Mouse (Mus musculus) CH12.LX (cell line): ENCODE results near the gene 2900026A02Rik. TPM values are rescaled to one million over a fixed set of nuclear protein-coding genes. Genes with fewer than 3 reads are reported as not detected.

Experiments
- DNase-seq: peaks from one replicate; pipeline ENCODE4 v3.0.0-alpha.2; 2013; ENCODE audit errors: extremely low read depth
- H3K27ac ChIP-seq: 2 replicates; pipeline ENCODE4 v1.5.1; 2012; ENCODE audit warnings: low read depth, mild to moderate bottlenecking, control low read depth, moderate library complexity; ENCODE audit not compliant: insufficient read depth
- H3K27me3 ChIP-seq: replicated peaks from 2 replicates; pipeline ENCODE3; 2012; ENCODE audit warnings: inconsistent platforms
- H3K36me3 ChIP-seq, 2 experiments: replicated peaks in 1 of 2; 2 replicates each; pipeline versions ENCODE3 to v1.6.1; 2012; ENCODE audit warnings: inconsistent platforms in 1 of 2, low read length in 1 of 2, mild to moderate bottlenecking in 1 of 2, mixed read lengths in 1 of 2, moderate library complexity in 1 of 2; ENCODE audit not compliant: control insufficient read depth in 1 of 2, insufficient read depth in 1 of 2
- H3K4me1 ChIP-seq, 2 experiments: 2 replicates each; pipeline ENCODE4 v1.6.1; 2012; ENCODE audit warnings: inconsistent platforms in 1 of 2, moderate library complexity in 1 of 2; ENCODE audit not compliant: insufficient read depth in 2 of 2, control insufficient read depth in 1 of 2
- H3K4me2 ChIP-seq: 2 replicates; pipeline ENCODE4 v1.6.1; 2012; ENCODE audit warnings: low read depth, mild to moderate bottlenecking, control low read depth; ENCODE audit not compliant: poor library complexity, insufficient read depth, severe bottlenecking
- H3K4me3 ChIP-seq, 3 experiments: fragments of 150-350 bp in 1 of 3; sonication (generic) in 1 of 3; replicated peaks in 1 of 3; 2 replicates each; pipeline versions ENCODE3 to v1.5.1; 2011 to 2012; ENCODE audit warnings: low read depth in 2 of 3, low read length in 2 of 3, mild to moderate bottlenecking in 2 of 3, moderate library complexity in 2 of 3, control low read depth in 1 of 3, improper control_type of control experiment in 1 of 3, inconsistent platforms in 1 of 3, mixed read lengths in 1 of 3; ENCODE audit not compliant: poor library complexity in 1 of 3
- H3K79me2 ChIP-seq: replicated peaks from 2 replicates; pipeline ENCODE4 v1.6.1; 2012; ENCODE audit warnings: mild to moderate bottlenecking, moderate library complexity; ENCODE audit not compliant: control insufficient read depth, poor library complexity, insufficient read depth, severe bottlenecking; ENCODE audit errors: extremely low read depth
- H3K9ac ChIP-seq: 2 replicates; pipeline ENCODE4 v1.6.1; 2012; ENCODE audit warnings: low read depth, mild to moderate bottlenecking, control low read depth, moderate library complexity; ENCODE audit not compliant: insufficient read depth
- H3K9me3 ChIP-seq: replicated peaks from 2 replicates; pipeline ENCODE3; 2012; ENCODE audit warnings: low read length, inconsistent platforms, mixed read lengths
- CHD1 ChIP-seq: IDR thresholded peaks from 2 replicates; pipeline ENCODE4 v1.6.1; 2012; ENCODE audit warnings: low read depth, low read length, improper control_type of control experiment, inconsistent platforms
- CHD2 ChIP-seq: IDR thresholded peaks from 2 replicates; pipeline ENCODE4 v1.6.1; 2011; ENCODE audit warnings: low read length, improper control_type of control experiment
- CTCF ChIP-seq, 2 experiments: IDR thresholded peaks in 1 of 2; conservative IDR thresholded peaks in 1 of 2; 2 replicates each; pipeline ENCODE4 v1.5.1; 2011 to 2012; ENCODE audit warnings: low read depth in 2 of 2, low read length in 2 of 2, improper control_type of control experiment in 1 of 2, inconsistent platforms in 1 of 2, mild to moderate bottlenecking in 1 of 2, moderate library complexity in 1 of 2
- E2F4 ChIP-seq: IDR thresholded peaks from 2 replicates; pipeline ENCODE4 v1.6.1; 2011; ENCODE audit warnings: low read depth, low read length, improper control_type of control experiment; ENCODE audit not compliant: insufficient replicate concordance
- ETS1 ChIP-seq: conservative IDR thresholded peaks from 2 replicates; pipeline ENCODE4 v1.6.1; 2012; ENCODE audit warnings: low read depth, mild to moderate bottlenecking, inconsistent platforms, low read length, improper control_type of control experiment, moderate library complexity
- GABPA ChIP-seq: IDR thresholded peaks from 2 replicates; pipeline ENCODE4 v1.6.1; 2012; ENCODE audit warnings: low read depth, low read length, improper control_type of control experiment, inconsistent platforms; ENCODE audit not compliant: insufficient replicate concordance
- IRF4 ChIP-seq: IDR thresholded peaks from 2 replicates; pipeline ENCODE4 v1.6.1; 2014; ENCODE audit warnings: low read depth, mild to moderate bottlenecking, inconsistent platforms, low read length, improper control_type of control experiment
- JUND ChIP-seq: conservative IDR thresholded peaks from 2 replicates; pipeline ENCODE4 v1.6.1; 2011; ENCODE audit warnings: low read depth, low read length, improper control_type of control experiment
- KAT2A ChIP-seq: IDR thresholded peaks from 2 replicates; pipeline ENCODE4 v1.6.1; 2012; ENCODE audit warnings: low read length, improper control_type of control experiment, inconsistent platforms; ENCODE audit not compliant: insufficient replicate concordance
- MAFK ChIP-seq: IDR thresholded peaks from 2 replicates; pipeline ENCODE4 v1.6.1; 2011; ENCODE audit warnings: low read length, improper control_type of control experiment; ENCODE audit not compliant: insufficient replicate concordance
- MEF2A ChIP-seq: IDR thresholded peaks from 2 replicates; pipeline ENCODE4 v1.6.1; 2014; ENCODE audit warnings: low read depth, mild to moderate bottlenecking, inconsistent platforms, low read length, improper control_type of control experiment, borderline replicate concordance
- NELFE ChIP-seq: IDR thresholded peaks from 2 replicates; pipeline ENCODE4 v1.6.1; 2011; ENCODE audit warnings: low read depth, low read length, improper control_type of control experiment
- PAX5 ChIP-seq: IDR thresholded peaks from 2 replicates; pipeline ENCODE4 v1.6.1; 2012; ENCODE audit warnings: low read length, inconsistent platforms, mixed read lengths
- POLR2AphosphoS2 ChIP-seq: IDR thresholded peaks from 2 replicates; pipeline ENCODE4 v1.6.1; 2011; ENCODE audit warnings: low read depth, low read length, improper control_type of control experiment
- TBP ChIP-seq: conservative IDR thresholded peaks from 2 replicates; pipeline ENCODE4 v1.6.1; 2011; ENCODE audit warnings: low read depth, low read length, improper control_type of control experiment
- TCF12 ChIP-seq: IDR thresholded peaks from 2 replicates; pipeline ENCODE4 v1.6.1; 2014; ENCODE audit warnings: low read depth, mild to moderate bottlenecking, inconsistent platforms, low read length, improper control_type of control experiment
- USF2 ChIP-seq: conservative IDR thresholded peaks from 2 replicates; pipeline ENCODE4 v1.6.1; 2011; ENCODE audit warnings: low read depth, low read length, improper control_type of control experiment
- ZMIZ1 ChIP-seq: IDR thresholded peaks from 2 replicates; pipeline ENCODE4 v1.6.1; 2012; ENCODE audit warnings: low read depth, mild to moderate bottlenecking, inconsistent platforms, low read length, improper control_type of control experiment
- dilution Hi-C: fragments of 300-500 bp; cut with MboI; formaldehyde crosslinking; loops from 2 replicates; pipeline ENCODE4 v1.14.3; 2020; ENCODE audit warnings: low sequenced_read_pairs; ENCODE audit not compliant: extremely low pct_unique_long_range_greater_than_20kb, extremely low pct_ligation_motif_present
- in situ Hi-C: fragments of 300-500 bp; cut with MboI; formaldehyde crosslinking; loops from 3 replicates; pipeline ENCODE4 v1.14.3; 2019; ENCODE audit warnings: low sequenced_read_pairs, low pct_ligation_motif_present, low pct_unique_long_range_greater_than_20kb, mixed read lengths
- polyA plus RNA-seq: library from polyadenylated mRNA; unstranded; fragments of >175 nt; gene quantifications from 2 replicates; pipeline ENCODE4 v1.2.1, GENCODE M21; 2012; ENCODE audit warnings: low read depth; ENCODE audit not compliant: insufficient read length
- total RNA-seq, 2 experiments: library from RNA; depleted of rRNA; stranded (reverse); fragments of 300-350 nt in 1 of 2; fragments of >200 nt in 1 of 2; gene quantifications; 2 replicates each; pipeline ENCODE4 v1.2.3; 2012 to 2014

2900026A02Rik gene
- total and polyA plus RNA-seq, 3 experiments = 0.85 to 4.6 (median 0.93) TPM

DNA sequence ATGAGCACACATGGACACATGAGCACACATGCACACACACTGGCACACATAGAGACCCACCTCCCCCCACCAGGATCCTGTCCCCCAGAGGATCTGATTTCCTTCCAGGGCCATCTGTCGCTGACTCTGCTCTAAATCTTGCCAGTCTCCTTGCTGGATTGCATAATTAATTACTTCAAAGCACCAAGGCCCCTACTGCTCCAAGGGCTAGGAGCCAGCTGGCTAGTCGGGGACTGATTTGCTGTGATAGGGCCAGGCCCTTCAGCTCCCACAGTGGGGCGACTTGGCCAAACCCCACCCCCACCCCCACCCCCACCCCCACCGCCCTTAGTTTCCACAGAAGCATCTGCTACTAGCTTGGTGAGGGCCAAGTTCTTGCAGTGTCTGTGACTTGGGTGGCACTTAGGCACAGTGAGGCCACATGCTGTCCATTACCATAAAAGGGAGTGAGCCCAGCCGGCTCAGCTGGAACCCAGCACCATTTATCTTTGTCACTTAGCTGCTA, 179.4 kb downstream of the 2900026A02Rik start:
- DNase-seq = no peak
- H3K4me3 ChIP-seq = no peak overlapping the region
- H3K9ac ChIP-seq = no peak overlapping the region
- H3K4me1 ChIP-seq = no peaks in the 10 kb centered on the region
- H3K27me3 ChIP-seq = no peaks in the 10 kb centered on the region
- H3K9me3 ChIP-seq = peaks cover 18% of the 10 kb centered on the region
- no peak overlapping the region for H3K4me2 ChIP-seq
- no peak for TF ChIP-seq MEF2A
- TF ChIP-seq JUND = no peak
- no peak for TF ChIP-seq USF2
- no peak for TF ChIP-seq CTCF (conservative IDR thresholded peaks at IDR 0.05 in 1 of 2, IDR thresholded peaks at IDR 0.05 in 1 of 2; ENCODE audit: low read depth in 2 of 2, low read length in 2 of 2)
- in situ Hi-C loops = loop anchor here (25.0 kb wide), 1 partner anchor 804 kb away; no protein-coding TSS in a partner anchor
- no peaks in the 10 kb centered on the region for H3K36me3 ChIP-seq
- dilution Hi-C loops = no loop called here
- H3K27ac ChIP-seq = no peak overlapping the region
- H3K79me2 ChIP-seq = no peaks in the 10 kb centered on the region

DNA sequence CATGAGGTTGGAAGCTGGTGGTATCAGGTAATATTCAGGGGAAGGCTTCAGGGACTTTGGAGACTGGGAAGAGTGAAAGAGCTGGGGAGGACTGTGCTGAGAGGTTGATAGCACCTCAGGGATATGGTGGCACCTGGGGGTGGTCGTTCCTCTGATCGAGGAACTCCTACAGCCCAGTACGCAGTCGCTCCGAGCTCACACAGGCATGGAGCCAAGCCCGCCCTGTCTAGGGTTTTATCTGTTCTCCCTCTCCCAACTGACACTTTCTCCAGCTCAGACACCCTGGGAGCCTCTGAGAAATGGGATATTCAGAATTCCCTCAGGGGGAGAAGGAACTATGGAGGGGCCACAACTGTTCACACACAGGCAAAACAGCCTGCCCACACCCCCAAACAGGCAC, 180.3 kb downstream of the 2900026A02Rik start:
- dilution Hi-C loops = no loop called here
- Histone ChIP-seq H3K9me3 (peaks cover 24% of the 10 kb centered on the region), H3K27ac (no peak overlapping the region), H3K4me3 (no peak overlapping the region), H3K79me2 (no peaks in the 10 kb centered on the region), H3K9ac (no peak overlapping the region)
- no peak for TF ChIP-seq PAX5
- TF ChIP-seq MAFK = no peak
- no peak for TF ChIP-seq GABPA
- TF ChIP-seq, all 38 proteins: peak for 0
- H3K27me3 ChIP-seq = no peaks in the 10 kb centered on the region
- H3K4me2 ChIP-seq = no peak overlapping the region
- H3K36me3 ChIP-seq = no peaks in the 10 kb centered on the region
- no peaks in the 10 kb centered on the region for H3K4me1 ChIP-seq
- no peak for DNase-seq
- in situ Hi-C loops = loop anchor here (25.0 kb wide), 1 partner anchor 803 kb away; no protein-coding TSS in a partner anchor

DNA sequence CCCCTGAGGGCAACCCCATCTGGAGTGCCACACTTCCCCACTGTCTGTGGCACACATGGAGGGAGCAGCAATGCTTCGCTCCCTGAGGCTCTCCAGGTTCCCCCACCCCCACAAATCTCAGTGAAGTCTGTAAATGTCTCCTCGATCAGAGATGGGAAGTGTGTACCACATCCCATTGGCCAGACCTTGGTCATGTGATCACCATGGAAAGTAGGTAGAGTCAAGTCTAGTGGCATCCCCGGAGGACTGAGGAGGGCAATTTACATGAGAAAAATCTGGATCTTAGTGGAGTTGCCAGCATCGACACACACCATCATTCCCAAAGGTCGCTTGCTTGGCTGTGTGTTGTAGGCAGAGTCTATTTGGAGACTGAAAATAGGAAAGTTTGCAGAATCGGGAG, 182.4 kb downstream of the 2900026A02Rik start:
- Histone ChIP-seq H3K27ac (no peak overlapping the region), H3K79me2 (no peaks in the 10 kb centered on the region), H3K4me3 (no peak overlapping the region), H3K4me2 (no peak overlapping the region), H3K9ac (no peak overlapping the region), H3K27me3 (no peaks in the 10 kb centered on the region), H3K36me3 (no peaks in the 10 kb centered on the region), H3K4me1 (no peaks in the 10 kb centered on the region), H3K9me3 (peaks cover 23% of the 10 kb centered on the region)
- no peak for DNase-seq
- TF ChIP-seq IRF4 = no peak
- TF ChIP-seq KAT2A = no peak
- TF ChIP-seq NELFE = no peak
- no peak for TF ChIP-seq E2F4
- TF ChIP-seq CTCF (conservative IDR thresholded peaks at IDR 0.05 in 1 of 2, IDR thresholded peaks at IDR 0.05 in 1 of 2; ENCODE audit: low read depth in 2 of 2, low read length in 2 of 2) = no peak
- TF ChIP-seq CHD1 = no peak
- no peak for TF ChIP-seq TBP
- TF ChIP-seq ETS1 = no peak
- TF ChIP-seq MEF2A = no peak
- TF ChIP-seq POLR2AphosphoS2 = no peak
- TF ChIP-seq TCF12 = no peak
- no peak for TF ChIP-seq CHD2
- TF ChIP-seq ZMIZ1 = no peak
- no peak for TF ChIP-seq JUND
- dilution Hi-C loops (no loop called here), in situ Hi-C loops (loop anchor here (25.0 kb wide), 1 partner anchor 801 kb away; no protein-coding TSS in a partner anchor)
